Mouse (Mus musculus) left cerebral cortex, postnatal 10 days (tissue): ENCODE data around the gene Zfp566. TPM values are rescaled to one million over a fixed set of nuclear protein-coding genes. Genes with fewer than 3 reads are reported as not detected.

Experiments used
- DNase-seq, 2 experiments: peaks; one replicate each; pipeline ENCODE4 v3.0.0; 2021 to 2022; ENCODE audit warnings: low spot score in 2 of 2, mixed read lengths in 1 of 2; ENCODE audit errors: extremely low spot score in 1 of 2
- intact Hi-C: fragments of 180-260 bp; cut with DNase I; formaldehyde crosslinking; loops from one replicate; pipeline ENCODE4 v1.15.1; 2025
- microRNA-seq: library from miRNA; unstranded; fragments of <30 nt; microRNA quantifications from one replicate; pipeline ENCODE4 v1.2.0, GENCODE M21; 2022
- total RNA-seq, 2 experiments: library from RNA; stranded (reverse); gene quantifications; 2 replicates each; pipeline ENCODE4 v1.2.3; 2021

The Zfp566 gene
- total RNA-seq, 2 experiments from 2014 or later = 5.5 to 8.3 TPM

DNA sequence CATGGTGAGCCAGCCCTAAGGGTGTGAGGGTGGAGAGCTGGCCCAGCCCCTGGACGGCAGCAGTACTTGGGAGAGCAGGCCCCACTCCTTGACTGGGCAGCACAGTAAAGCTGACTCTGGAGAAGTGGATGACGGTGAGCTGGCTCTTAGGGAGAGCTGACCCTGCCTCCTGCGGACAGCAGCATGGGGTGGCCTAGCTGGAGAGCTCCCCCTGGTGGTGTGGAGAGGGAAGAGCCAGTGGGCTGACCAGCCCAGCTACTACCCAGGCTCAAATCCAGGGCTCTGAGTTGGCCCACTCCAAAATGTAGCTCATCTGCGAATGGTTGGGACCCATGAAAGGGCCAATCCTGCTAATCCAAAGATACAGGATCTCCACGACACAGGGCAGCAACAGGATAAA lies 25.7 kb downstream of the Zfp566 start:
- DNase-seq = no peak
- intact Hi-C loops = no loop called here

DNA sequence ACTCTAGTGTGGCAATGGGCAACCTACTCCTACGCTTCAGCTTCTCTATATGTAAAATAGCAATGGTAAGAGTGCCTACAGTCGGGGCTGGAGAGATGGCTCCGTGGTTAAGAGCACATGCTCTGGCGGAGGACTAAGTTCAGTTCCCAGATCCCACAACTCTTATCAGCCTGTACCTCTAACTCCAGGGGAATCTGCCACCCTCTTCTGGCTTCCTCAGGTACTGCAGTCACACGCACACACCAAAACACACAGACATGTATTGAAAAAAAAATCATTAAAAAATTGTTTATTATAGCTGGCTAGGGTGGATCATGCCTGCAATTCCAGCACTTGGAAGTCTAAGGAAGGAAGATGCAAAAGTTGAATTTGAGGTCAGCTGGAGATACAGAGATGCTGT lies 27.8 kb downstream of the Zfp566 start:
- no peak for DNase-seq

DNA sequence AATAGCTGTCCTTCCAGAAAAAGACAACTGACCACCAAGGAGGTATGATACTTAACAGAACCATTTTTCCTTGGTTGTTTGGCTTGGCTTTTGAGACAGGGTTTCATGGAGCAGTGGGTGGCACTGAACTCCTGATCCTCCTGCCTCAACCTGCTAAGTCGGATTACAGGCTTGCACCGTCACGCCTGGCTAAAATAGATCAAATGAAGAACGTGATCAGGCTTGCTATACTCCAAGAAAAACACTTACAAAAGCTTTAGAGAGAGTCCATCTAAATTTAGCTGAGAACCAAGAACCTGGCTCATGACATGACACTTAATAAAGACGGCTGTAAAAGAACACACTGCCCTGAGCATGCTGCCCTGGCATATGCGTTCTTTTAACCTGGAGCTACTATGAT lies 30.0 kb downstream of the Zfp566 start:
- intact Hi-C loops = no loop called here
- DNase-seq = no peak

More for the DNA sequence above, 27.8 kb downstream of the Zfp566 start:
- intact Hi-C loops = no loop called here

DNA sequence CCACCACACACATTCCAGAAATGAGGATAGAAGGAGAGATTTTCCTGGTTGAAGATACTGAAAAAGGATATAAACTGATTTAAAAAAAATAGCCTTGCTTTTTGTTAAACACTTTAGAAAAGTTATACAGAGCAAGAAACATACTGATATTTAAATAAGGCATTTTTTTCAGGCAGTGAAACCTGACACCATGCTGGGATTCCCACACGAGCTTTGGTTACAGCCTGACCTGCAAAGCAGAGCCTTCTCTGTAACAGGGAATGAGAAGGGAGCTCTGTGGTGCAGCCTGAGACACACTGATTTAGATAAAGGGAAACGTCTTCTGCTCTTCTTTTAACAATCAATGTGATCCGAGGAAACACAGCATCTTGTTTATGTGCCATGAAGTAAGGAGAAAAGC lies 36.7 kb downstream of the Zfp566 start:
- DNase-seq = no peak
- intact Hi-C loops = no loop called here

DNA sequence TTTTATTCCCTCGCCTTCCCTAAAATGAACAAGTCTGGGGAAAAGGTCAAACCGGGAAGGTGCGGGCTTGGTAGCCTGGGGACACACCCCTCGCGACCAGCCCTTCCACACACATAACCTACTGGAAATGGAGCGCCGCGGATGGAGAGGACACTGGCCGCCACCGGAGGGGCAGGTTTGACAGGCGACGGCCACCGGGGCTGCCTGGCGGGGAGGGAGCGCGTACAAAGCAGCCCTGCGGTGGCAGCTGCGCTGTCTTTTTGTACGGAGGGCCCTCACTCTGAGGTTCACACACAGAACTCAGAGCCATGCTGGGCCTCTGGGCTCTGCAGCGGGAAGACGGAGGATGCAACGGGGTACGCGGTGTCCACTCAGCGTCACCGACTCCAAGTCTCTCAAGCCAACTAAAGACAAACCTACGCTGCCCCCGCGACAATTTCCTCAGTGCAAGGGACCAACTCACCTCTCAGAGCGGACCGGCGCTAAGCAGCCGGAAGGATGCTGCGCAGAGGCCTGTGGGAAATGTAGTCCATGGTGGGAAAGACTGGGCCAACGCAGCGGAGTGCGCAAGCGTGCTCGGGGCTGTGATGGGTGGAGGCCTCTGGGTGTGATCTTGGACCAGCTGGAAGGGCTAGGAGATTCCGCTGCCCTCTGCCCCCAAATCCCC lies 39.3 kb downstream of the Zfp566 start, which contains the start of gene Zfp14:
Gene Zfp14 (minus strand): TSS at position 499 of the 667 bp plus-strand sequence.
- intact Hi-C loops = no loop called here
- peak; percentile 87 to 92 for DNase-seq

DNA sequence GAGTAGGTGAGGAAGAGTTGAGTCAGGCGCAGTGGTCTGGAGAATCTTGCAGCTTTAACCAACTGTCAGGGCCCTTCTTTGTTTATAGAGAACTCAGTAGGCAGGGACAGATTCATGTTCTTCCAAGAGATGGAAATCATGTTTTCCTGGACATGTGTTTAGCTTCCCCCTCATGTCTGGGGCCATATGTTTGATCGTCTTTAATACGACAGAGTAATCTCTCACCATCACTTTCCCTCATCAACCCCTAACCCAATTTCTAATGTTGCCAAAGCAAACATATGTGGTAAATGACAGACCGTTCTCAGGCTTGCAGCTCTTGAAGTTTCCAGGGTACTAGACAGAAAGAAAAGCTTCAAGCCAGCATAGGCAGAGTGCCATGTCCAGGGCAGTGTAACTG lies 42.2 kb downstream of the Zfp566 start:
- intact Hi-C loops = no loop called here
- DNase-seq = no peak

DNA sequence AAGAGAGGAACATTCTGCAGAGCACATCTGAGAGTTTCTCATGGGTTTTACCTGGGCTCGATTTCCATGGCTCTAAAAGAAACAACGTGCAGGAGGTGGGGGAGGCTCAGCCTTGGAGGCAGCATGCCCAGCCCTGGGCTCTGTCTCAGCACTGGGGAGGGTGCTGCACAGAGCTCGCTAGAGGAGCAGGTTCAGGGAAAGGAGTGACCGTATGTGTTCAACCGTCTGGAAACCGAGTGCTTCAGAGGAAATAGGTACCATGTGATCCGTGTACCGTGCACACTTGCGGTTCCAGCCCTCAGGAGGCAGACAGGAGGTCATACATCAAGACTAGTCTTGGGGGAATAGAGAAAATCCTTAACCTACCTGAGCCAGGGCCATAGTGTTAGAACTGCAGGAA lies 46.0 kb downstream of the Zfp566 start:
- no peak for DNase-seq
- intact Hi-C loops = no loop called here

DNA sequence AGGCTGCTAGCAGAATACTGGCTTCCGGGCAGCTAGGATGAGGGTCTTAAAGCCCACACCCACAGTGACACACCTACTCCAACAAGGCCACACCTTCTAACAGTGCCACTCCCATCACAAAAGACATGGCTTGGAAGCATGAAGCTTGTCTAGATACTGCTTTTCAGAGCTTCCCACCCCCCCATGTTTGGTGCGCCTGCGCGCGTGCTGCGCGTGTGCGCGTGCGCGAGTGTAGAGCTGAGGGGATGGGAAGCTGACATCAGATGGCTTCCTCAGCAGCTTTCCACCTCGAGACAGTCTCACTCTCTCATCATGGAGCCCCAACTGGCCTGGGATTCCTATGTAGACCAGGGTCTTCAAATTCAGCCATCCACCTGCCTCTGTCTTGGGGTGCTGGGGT lies 56.0 kb downstream of the Zfp566 start:
- DNase-seq = no peak
- intact Hi-C loops = no loop called here

DNA sequence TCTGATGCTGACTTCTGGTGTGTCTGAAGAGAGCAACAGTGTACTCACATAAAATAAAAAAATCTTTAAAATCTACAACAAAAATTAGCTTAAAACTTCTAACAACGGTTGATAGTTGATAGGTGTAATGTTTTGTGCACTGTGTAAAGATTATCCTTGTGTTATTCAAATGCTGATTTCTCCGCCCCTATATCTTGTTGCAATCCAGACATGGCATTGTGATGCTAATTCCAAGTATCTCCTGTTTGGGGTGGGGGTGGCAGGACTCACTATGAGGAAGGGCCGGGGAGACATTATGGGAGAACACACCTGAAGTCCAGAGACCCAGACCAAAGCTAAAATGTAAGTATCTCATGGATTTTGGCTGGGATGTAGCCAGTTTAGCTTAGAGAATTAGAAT lies 58.9 kb downstream of the Zfp566 start:
- no peak for DNase-seq
- intact Hi-C loops = no loop called here

DNA sequence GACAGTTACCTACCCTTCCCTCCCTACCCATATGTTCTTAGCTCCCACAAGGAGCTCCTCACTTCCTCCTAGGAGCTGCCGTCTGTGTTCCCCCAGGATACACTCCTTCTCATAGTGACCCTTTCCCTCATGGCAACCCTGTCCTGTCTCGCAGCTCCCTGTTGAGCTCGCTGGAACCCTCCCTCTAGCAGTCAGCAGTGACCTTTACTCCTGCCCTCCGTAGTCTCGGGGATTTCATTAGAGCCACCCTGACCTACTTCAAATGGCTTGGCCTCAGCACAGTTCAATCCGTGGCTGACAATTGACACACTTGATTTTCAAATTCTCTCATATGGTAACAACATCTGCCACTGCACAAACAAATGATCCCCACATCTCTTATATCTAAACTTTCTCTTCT lies 59.6 kb downstream of the Zfp566 start:
- no peak for DNase-seq
- intact Hi-C loops = no loop called here

DNA sequence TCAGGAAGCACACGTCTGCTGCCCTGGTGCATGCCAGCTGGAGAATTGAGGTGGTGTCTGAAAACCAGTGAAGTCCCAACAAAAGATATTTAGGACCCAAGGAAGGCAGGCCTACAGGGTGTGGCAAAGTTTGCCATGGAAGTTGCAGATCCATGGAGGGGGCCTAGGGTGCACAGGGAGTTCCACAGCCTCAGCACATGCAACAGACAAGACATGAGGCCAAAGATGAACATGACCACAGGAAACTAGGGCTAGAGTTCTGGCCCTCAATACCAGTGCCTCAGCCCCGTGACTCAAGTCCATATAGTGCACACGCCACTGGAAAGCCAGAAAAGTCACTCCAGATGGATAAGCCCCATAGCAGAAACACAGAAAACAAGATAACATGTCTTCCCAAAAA lies 61.8 kb downstream of the Zfp566 start:
- no peak for DNase-seq
- intact Hi-C loops = no loop called here

Small RNA genes within 50 kb of the gene (microRNA-seq; reads per million reads assigned to microRNA genes)
- gene Gm23368 = not detected

Other genes starting within 250 kb of the Zfp566 start
- gene Zfp940, start 236.9 kb downstream of the Zfp566 start, total RNA-seq = 10 to 100 TPM; 17.0 to 24.6 TPM
- gene Zfp420, start 230.5 kb downstream of the Zfp566 start, total RNA-seq = 10 to 100 TPM; 14.6 to 14.7 TPM
- 10 to 100 TPM; 21.4 to 21.9 TPM for gene Zfp27, start 184.0 kb downstream of the Zfp566 start, total RNA-seq
- 1 to 10 TPM; 7.9 to 8.0 TPM for gene Zfp383, start 182.3 kb downstream of the Zfp566 start, total RNA-seq
- 10 to 100 TPM; 22.6 to 23.4 TPM for gene Zfp74, start 136.4 kb downstream of the Zfp566 start, total RNA-seq
- gene Zfp568, start 106.6 kb downstream of the Zfp566 start, total RNA-seq = 1 to 10 TPM; 4.1 to 5.0 TPM
- gene Zfp14, start 39.1 kb downstream of the Zfp566 start, total RNA-seq = 1 to 10 TPM; 6.3 to 7.4 TPM
- gene Zfp82, start 17.6 kb downstream of the Zfp566 start, total RNA-seq = 1 to 10 TPM; 4.6 to 4.7 TPM
- gene Gm26920, start 117 bp downstream of the Zfp566 start, total RNA-seq = under 1 TPM in 1 of 2 experiments, not detected in 1; 0.73 TPM
- gene Zfp260, start 4.2 kb upstream of the Zfp566 start, total RNA-seq = 10 to 100 TPM; 53.8 to 57.4 TPM
- gene Zfp382, start 31.4 kb upstream of the Zfp566 start, total RNA-seq = 10 to 100 TPM; 30.6 to 34.5 TPM
- gene Zfp146, start 79.2 kb upstream of the Zfp566 start, total RNA-seq = 10 to 100 TPM; 43.5 to 50.7 TPM
- 1 to 10 TPM; 3.6 to 4.1 TPM for gene Cox7a1, start 93.6 kb upstream of the Zfp566 start, total RNA-seq
- 100 to 1,000 TPM; 204 TPM for gene Capns1, start 108.3 kb upstream of the Zfp566 start, total RNA-seq
- gene Polr2i, start 141.4 kb upstream of the Zfp566 start, total RNA-seq = 10 to 100 TPM; 72.1 to 73.3 TPM
- gene Tbcb, start 141.7 kb upstream of the Zfp566 start, total RNA-seq = 100 to 1,000 TPM; 176 to 206 TPM
- not detected for gene Ovol3, start 145.2 kb upstream of the Zfp566 start, total RNA-seq
- gene Thap8, start 189.6 kb upstream of the Zfp566 start, total RNA-seq = under 1 TPM in 1 of 2 experiments, not detected in 1; 0.51 TPM
- gene Wdr62, start 189.9 kb upstream of the Zfp566 start, total RNA-seq = 1 to 10 TPM; 2.5 to 3.5 TPM
- gene Clip3, start 201.2 kb upstream of the Zfp566 start, total RNA-seq = 100 to 1,000 TPM; 495 to 497 TPM
- 10 to 100 TPM; 45.9 to 47.5 TPM for gene Alkbh6, start 218.2 kb upstream of the Zfp566 start, total RNA-seq
- 1 to 10 TPM; 5.4 to 7.5 TPM for gene Syne4, start 224.3 kb upstream of the Zfp566 start, total RNA-seq
- under 1 TPM; 0.45 to 0.67 TPM for gene E130208F15Rik, start 231.2 kb upstream of the Zfp566 start, total RNA-seq
- gene Sdhaf1, start 233.4 kb upstream of the Zfp566 start, total RNA-seq = 1 to 10 TPM; 7.8 to 8.2 TPM